Mouse (Mus musculus): ENCODE measurements at regions not wholly inside any gene's neighbourhood (a gene's known extent, or its start where the extent isn't known, plus 50 kb on each side); places are given as distances from the start of the nearest gene placed in this dataset.
A peak's percentile ranks its signal among the peaks of the same experiment; 100 is the strongest.

GRCm38 (mm10) chr11:111682341-111682740 is 616.4 kb downstream of the Kcnj2 start:
- TF ChIP-seq CTCF (conservative IDR thresholded peaks at IDR 0.05) = no peak
- DNase-seq (ENCODE audit: low spot score in 2 of 2) = no peak
- Histone ChIP-seq H3K4me3 (no peak overlapping the region), H3K27ac (no peak overlapping the region)

GRCm38 (mm10) chr11:111683909-111684308 is 617.9 kb downstream of the Kcnj2 start:
- DNase-seq (ENCODE audit: low spot score in 2 of 2) = no peak
- Histone ChIP-seq H3K27ac (no peak overlapping the region), H3K4me3 (no peak overlapping the region)
- no peak for TF ChIP-seq CTCF (conservative IDR thresholded peaks at IDR 0.05)

GRCm38 (mm10) chr11:111687769-111688168 is 621.8 kb downstream of the Kcnj2 start:
- Histone ChIP-seq H3K27ac (no peak overlapping the region), H3K4me3 (no peak overlapping the region)
- no peak for TF ChIP-seq CTCF (conservative IDR thresholded peaks at IDR 0.05)
- DNase-seq (ENCODE audit: low spot score in 2 of 2) = no peak

GRCm38 (mm10) chr11:111688186-111688860 is 622.4 kb downstream of the Kcnj2 start:
- Histone ChIP-seq H3K4me3 (no peak overlapping the region), H3K27ac (no peak overlapping the region)
- DNase-seq (ENCODE audit: low spot score in 2 of 2) = no peak
- no peak for TF ChIP-seq CTCF (conservative IDR thresholded peaks at IDR 0.05)

GRCm38 (mm10) chr11:111689899-111690298 is 623.9 kb downstream of the Kcnj2 start:
- DNase-seq (ENCODE audit: low spot score in 2 of 2) = no peak
- Histone ChIP-seq H3K4me3 (no peak overlapping the region), H3K27ac (no peak overlapping the region)
- TF ChIP-seq CTCF (conservative IDR thresholded peaks at IDR 0.05) = no peak

GRCm38 (mm10) chr11:111691512-111691911 is 625.5 kb downstream of the Kcnj2 start:
- no peak for TF ChIP-seq CTCF (conservative IDR thresholded peaks at IDR 0.05)

GRCm38 (mm10) chr11:111696668-111697067 is 630.7 kb downstream of the Kcnj2 start:
- no peak for DNase-seq (ENCODE audit: low spot score in 2 of 2)
- Histone ChIP-seq H3K4me3 (no peak overlapping the region), H3K27ac (no peak overlapping the region)
- no peak for TF ChIP-seq CTCF (conservative IDR thresholded peaks at IDR 0.05)

More at GRCm38 (mm10) chr11:111691512-111691911, 625.5 kb downstream of the Kcnj2 start:
- no peak for DNase-seq (ENCODE audit: low spot score in 2 of 2)
- no peak overlapping the region for H3K4me3 ChIP-seq
- no peak overlapping the region for H3K27ac ChIP-seq

- no peak for TF ChIP-seq CTCF (conservative IDR thresholded peaks at IDR 0.05)
- peak; percentile 55 to 56 for DNase-seq (ENCODE audit: low spot score in 2 of 2)
Observed at GRCm38 (mm10) chr11:111699862-111700261, 633.9 kb downstream of the Kcnj2 start.

GRCm38 (mm10) chr11:111706882-111707281 is 640.9 kb downstream of the Kcnj2 start:
- no peak for DNase-seq (ENCODE audit: low spot score in 2 of 2)
- TF ChIP-seq CTCF (conservative IDR thresholded peaks at IDR 0.05) = no peak
- H3K4me3 ChIP-seq = no peak overlapping the region
- no peak overlapping the region for H3K27ac ChIP-seq

More at GRCm38 (mm10) chr11:111699862-111700261, 633.9 kb downstream of the Kcnj2 start:
- Histone ChIP-seq H3K4me3 (no peak overlapping the region), H3K27ac (peak overlapping the region; percentile 56)

GRCm38 (mm10) chr11:111715401-111715800 is 649.4 kb downstream of the Kcnj2 start:
- no peak overlapping the region for H3K4me3 ChIP-seq
- DNase-seq (ENCODE audit: low spot score in 2 of 2) = no peak
- no peak overlapping the region for H3K27ac ChIP-seq
- TF ChIP-seq CTCF (conservative IDR thresholded peaks at IDR 0.05) = no peak

- DNase-seq (ENCODE audit: low spot score in 2 of 2) = no peak
- TF ChIP-seq CTCF (conservative IDR thresholded peaks at IDR 0.05) = no peak
- no peak overlapping the region for H3K4me3 ChIP-seq
- H3K27ac ChIP-seq = no peak overlapping the region
Observed at GRCm38 (mm10) chr11:111722276-111722675, 656.3 kb downstream of the Kcnj2 start.

GRCm38 (mm10) chr11:111728148-111728547 is 662.2 kb downstream of the Kcnj2 start:
- H3K4me3 ChIP-seq = no peak overlapping the region
- no peak for TF ChIP-seq CTCF (conservative IDR thresholded peaks at IDR 0.05)
- DNase-seq (ENCODE audit: low spot score in 2 of 2) = no peak

GRCm38 (mm10) chr11:111732096-111732495 is 666.1 kb downstream of the Kcnj2 start:
- no peak for TF ChIP-seq CTCF (conservative IDR thresholded peaks at IDR 0.05)
- Histone ChIP-seq H3K4me3 (no peak overlapping the region), H3K27ac (no peak overlapping the region)
- no peak for DNase-seq (ENCODE audit: low spot score in 2 of 2)

More at GRCm38 (mm10) chr11:111728148-111728547, 662.2 kb downstream of the Kcnj2 start:
- no peak overlapping the region for H3K27ac ChIP-seq

- H3K4me3 ChIP-seq = no peak overlapping the region
- no peak for TF ChIP-seq CTCF (conservative IDR thresholded peaks at IDR 0.05)
- DNase-seq (ENCODE audit: low spot score in 2 of 2) = no peak
- H3K27ac ChIP-seq = no peak overlapping the region
Observed at GRCm38 (mm10) chr11:111735446-111735845, 669.5 kb downstream of the Kcnj2 start.

All from layer of hippocampus, adult 2 months (tissue).